Comparison of ENCODE assay signal across 8 mouse cellular contexts in the genomic region with DNA sequence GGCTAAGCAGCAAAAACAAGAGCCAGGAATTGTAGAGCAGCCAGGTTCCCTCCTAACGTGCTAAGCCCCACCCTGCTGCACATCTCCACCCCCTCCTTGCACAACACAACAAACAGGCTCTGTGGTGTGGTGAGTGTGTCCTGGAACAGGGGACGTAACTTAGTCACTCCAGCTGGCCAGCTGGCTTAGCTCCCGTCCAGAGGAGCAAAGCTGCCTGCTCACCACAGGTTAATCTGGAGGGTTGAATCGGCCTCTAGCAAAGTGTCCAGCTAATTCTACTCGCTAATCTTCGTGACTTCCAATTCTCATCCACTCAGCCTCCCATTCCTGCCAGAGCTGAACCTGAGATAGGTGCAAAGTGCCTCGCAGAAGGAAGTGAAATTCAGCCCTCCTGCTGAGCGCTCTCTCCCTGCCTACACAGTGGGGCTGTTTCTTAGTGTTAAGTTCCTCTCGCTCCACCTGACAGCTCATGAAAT. TPM values are rescaled to one million over a fixed set of nuclear protein-coding genes. Genes with fewer than 3 reads are reported as not detected.
DNase-seq lines count a peak whose midpoint lies in the region; ATAC-seq lines count a peak whose summit lies in the region.

No protein-coding gene starts in this region.

- peak overlapping the region; percentile 87 for H3K4me2 ChIP-seq in heart, embryonic 16.5 days (ENCODE audit: low read depth, low read length)

- peak overlapping the region; percentile 42 for H3K9ac ChIP-seq in heart, embryonic 16.5 days (ENCODE audit: low read length)

- peak; percentile 32 for DNase-seq in embryo, embryonic 10 days (ENCODE audit: low spot score)
- DNase-seq in embryo, embryonic 11 days: no peak
- peak; percentile 39 for DNase-seq in brain, adult 2 months (ENCODE audit: low read depth, low spot score)
- DNase-seq in kidney, postnatal 36 days: peak; percentile 62 to 69
- DNase-seq in frontal cortex, postnatal 36 days (ENCODE audit: low spot score in 2 of 2): no peak
- no peak for DNase-seq in layer of hippocampus, adult 18-20 months (ENCODE audit: low spot score in 2 of 2)

- H3K4me1 ChIP-seq in heart, embryonic 16.5 days (ENCODE audit: control insufficient read depth, insufficient read depth, low read length): peaks cover 66% of the 10 kb centered on the region

- H3K27me3 ChIP-seq in heart, embryonic 16.5 days (ENCODE audit: control insufficient read depth, insufficient read depth, low read length): no peaks in the 10 kb centered on the region

- H3K36me3 ChIP-seq in heart, embryonic 16.5 days (ENCODE audit: control insufficient read depth, insufficient read depth): no peaks in the 10 kb centered on the region

- WGBS in heart, embryonic 16.5 days: 20% methylated on average over 9 of the region's 9 CpGs

- peak overlapping the region; percentile 87 for H3K4me3 ChIP-seq in heart, embryonic 16.5 days (ENCODE audit: low read length)

- ATAC-seq in heart, embryonic 16.5 days (replicated peaks; ENCODE audit: extremely low read depth, insufficient read depth, low FRiP score): no peak
- ATAC-seq in megakaryocyte progenitor cell, adult 5-6 weeks (replicated peaks; ENCODE audit: poor library complexity): peak; percentile 49

- H3K9me3 ChIP-seq in heart, embryonic 16.5 days (replicated peaks; ENCODE audit: control insufficient read depth, low read length): no peaks in the 10 kb centered on the region

- peak overlapping the region; percentile 33; the same call in 1 of the 2 replicates for H3K27ac ChIP-seq in heart, embryonic 16.5 days (ENCODE audit: low read length)

RNA-seq across cellular contexts. Expression of gene Bmf, which starts 1.9 kb away (rescaled TPM):
- polyA plus RNA-seq in heart, embryonic 16.5 days (2015; fragmentation: Nextera tagmentation; extraction: Ambion mirVana): 1.4 and 1.8 TPM in 2 replicates
- 0.20 and 0.56 TPM in 2 replicates for total RNA-seq in megakaryocyte progenitor cell, adult 5-6 weeks (2015)
- 0.51 and 0.71 TPM in 2 replicates for total RNA-seq in megakaryocyte progenitor cell, adult 5-6 weeks (2017)
- 1 to 10 TPM; 1.2 to 2.8 TPM for total RNA-seq in layer of hippocampus, adult 18-20 months (2021)

RNA-seq across cellular contexts. Expression of gene Bub1b, which starts 50.4 kb away (rescaled TPM):
- polyA plus RNA-seq in heart, embryonic 16.5 days (2015; fragmentation: Nextera tagmentation; extraction: Ambion mirVana): 74.8 and 78.4 TPM in 2 replicates
- total RNA-seq in megakaryocyte progenitor cell, adult 5-6 weeks (2015): 38.1 and 42.7 TPM in 2 replicates
- 123 and 126 TPM in 2 replicates for total RNA-seq in megakaryocyte progenitor cell, adult 5-6 weeks (2017)
- 1 to 10 TPM; 2.4 TPM for total RNA-seq in layer of hippocampus, adult 18-20 months (2021)

Comparison
In these comparisons a context has a peak if more than half of its experiments do, and no peak if none do; other contexts are left out.
1. DNase-seq: peak in embryo, embryonic 10 days (single experiment), brain, adult 2 months (single experiment) and kidney, postnatal 36 days (2 of 2); none in embryo, embryonic 11 days (single experiment), frontal cortex, postnatal 36 days (0 of 2) and layer of hippocampus, adult 18-20 months (0 of 2).
2. RNA of gene Bub1b, which starts 50.4 kb away (total RNA-seq): 38.1 to 126 TPM in megakaryocyte progenitor cell, adult 5-6 weeks; 2.4 TPM in layer of hippocampus, adult 18-20 months; every median in the first group is over 10 times any median in the second.